Mouse (Mus musculus) liver, adult 2 months (tissue): ENCODE results near the gene Clta.

ENCODE experiments used
- CTCF ChIP-seq: fragments of 200-500 bp; IDR thresholded peaks from 2 replicates; pipeline ENCODE4 v1.5.1; 2011; ENCODE audit warnings: low read depth, low read length, control low read depth
- POLR2A ChIP-seq: fragments of 200-500 bp; IDR thresholded peaks from 2 replicates; pipeline ENCODE4 v1.6.1; 2011; ENCODE audit warnings: low read length, control low read depth; ENCODE audit not compliant: insufficient read depth; ENCODE audit errors: extremely low read depth

- TF ChIP-seq POLR2A (no peak), CTCF (no peak)
These were observed 27.3 kb downstream of the Clta start for GRCm38 (mm10) chr4:44031521-44031920.
